Mouse (Mus musculus) heart, embryonic 13.5 days (tissue): ENCODE measurements at regions not wholly inside any gene's neighbourhood (a gene's known extent, or its start where the extent isn't known, plus 50 kb on each side); places are given as distances from the start of the nearest gene placed in this dataset.
A peak's percentile ranks its signal among the peaks of the same experiment; 100 is the strongest.

Source experiments
- ATAC-seq: fragments of 200-750 bp; cut with Nextera tagmentation; 2 replicates; pipeline ENCODE4 v1.8.0; 2017; ENCODE audit warnings: moderate TSS enrichment; ENCODE audit not compliant: insufficient number of reproducible peaks, low FRiP score, low TSS enrichment; ENCODE audit errors: extremely low read depth
- H3K27ac ChIP-seq: fragments of 300-500 bp; sonication (generic); replicated peaks from 2 replicates; pipeline ENCODE4 v1.5.1; 2015; ENCODE audit warnings: moderate library complexity, mild to moderate bottlenecking, inconsistent platforms
- H3K27me3 ChIP-seq: fragments of 300-500 bp; sonication (generic); replicated peaks from 2 replicates; pipeline ENCODE4 v1.6.1; 2015; ENCODE audit warnings: mild to moderate bottlenecking, inconsistent platforms
- H3K36me3 ChIP-seq: fragments of 300-500 bp; sonication (generic); 2 replicates; pipeline ENCODE4 v1.6.1; 2015; ENCODE audit warnings: mild to moderate bottlenecking, inconsistent platforms
- H3K4me1 ChIP-seq: fragments of 300-500 bp; sonication (generic); 2 replicates; pipeline ENCODE4 v1.6.1; 2015; ENCODE audit warnings: inconsistent platforms
- H3K4me2 ChIP-seq: fragments of 300-500 bp; sonication (generic); 2 replicates; pipeline ENCODE4 v1.6.1; 2015; ENCODE audit warnings: inconsistent platforms, mild to moderate bottlenecking, moderate library complexity
- H3K4me3 ChIP-seq: fragments of 300-500 bp; sonication (generic); 2 replicates; pipeline ENCODE4 v1.5.1; 2015; ENCODE audit warnings: moderate library complexity, mild to moderate bottlenecking, inconsistent platforms
- H3K9ac ChIP-seq: fragments of 300-500 bp; sonication (generic); 2 replicates; pipeline ENCODE4 v1.6.1; 2015; ENCODE audit warnings: inconsistent platforms, mild to moderate bottlenecking, moderate library complexity
- H3K9me3 ChIP-seq: fragments of 300-500 bp; sonication (generic); 2 replicates; pipeline ENCODE4 v1.6.1; 2016; ENCODE audit warnings: inconsistent platforms
- WGBS: fragments of 180-500 bp; shearing (Covaris S2); methylation state at CpG from one replicate; pipeline ENCODE4 v1.1.7; 2015; ENCODE audit warnings: mixed read lengths; 5-methylcytosine and 5-hydroxymethylcytosine counted together

- no peak overlapping the region for H3K27ac ChIP-seq
- WGBS, result 37% methylated on average over 5 of the region's 5 CpGs
- no peak for ATAC-seq
Measured at GRCm38 (mm10) chr6:51760372-51760771, 236.7 kb downstream of the Snx10 start.

GRCm38 (mm10) chr6:51761506-51761905 is 237.8 kb downstream of the Snx10 start:
- H3K4me1 ChIP-seq, result no peaks in the 10 kb centered on the region

More at GRCm38 (mm10) chr6:51760372-51760771, 236.7 kb downstream of the Snx10 start:
- Histone ChIP-seq H3K36me3 (no peaks in the 10 kb centered on the region), H3K27me3 (no peaks in the 10 kb centered on the region; the same call in 1 of the 2 replicates), H3K4me3 (no peak overlapping the region), H3K9ac (no peak overlapping the region), H3K4me1 (no peaks in the 10 kb centered on the region), H3K9me3 (no peaks in the 10 kb centered on the region), H3K4me2 (no peak overlapping the region)

DNA sequence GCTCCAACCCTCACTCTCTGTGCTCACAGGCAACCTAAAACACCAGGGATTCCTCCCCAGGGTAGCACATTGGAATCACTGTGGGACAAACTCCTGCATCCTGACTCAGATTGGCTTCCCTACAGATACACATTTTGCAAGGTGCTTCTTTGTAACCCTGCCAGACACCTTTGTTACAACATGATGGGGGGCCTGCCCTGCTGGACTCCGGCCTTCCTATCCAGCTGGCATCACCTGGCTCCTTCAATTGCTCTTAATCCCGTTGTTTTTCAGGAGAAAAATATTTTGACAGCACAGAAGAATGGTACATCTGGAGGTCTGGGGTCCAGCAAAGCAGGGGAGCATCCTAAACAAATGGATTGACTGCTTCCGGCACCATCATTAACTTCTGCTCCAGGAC is 242.8 kb downstream of the Snx10 start:
- Histone ChIP-seq H3K27ac (no peak overlapping the region), H3K4me2 (no peak overlapping the region), H3K4me1 (peaks cover 17% of the 10 kb centered on the region), H3K4me3 (no peak overlapping the region), H3K9ac (no peak overlapping the region), H3K27me3 (peaks cover 6% of the 10 kb centered on the region; the same call in 1 of the 2 replicates), H3K9me3 (no peaks in the 10 kb centered on the region), H3K36me3 (no peaks in the 10 kb centered on the region)
- no peak for ATAC-seq
- WGBS, result 47% methylated on average over 3 of the region's 3 CpGs

More at GRCm38 (mm10) chr6:51761506-51761905, 237.8 kb downstream of the Snx10 start:
- Histone ChIP-seq H3K27me3 (peaks cover 3% of the 10 kb centered on the region; the same call in 1 of the 2 replicates), H3K36me3 (no peaks in the 10 kb centered on the region), H3K9ac (no peak overlapping the region), H3K27ac (no peak overlapping the region), H3K9me3 (no peaks in the 10 kb centered on the region), H3K4me3 (no peak overlapping the region), H3K4me2 (no peak overlapping the region)
- 66% methylated on average over 5 of the region's 5 CpGs for WGBS
- ATAC-seq, result no peak

GRCm38 (mm10) chr6:51767582-51768341 is 244.1 kb downstream of the Snx10 start:
- peak; percentile 54 for ATAC-seq
- WGBS, result 12% methylated on average over 15 of the region's 15 CpGs

GRCm38 (mm10) chr6:51771001-51771400 is 241.3 kb downstream of the Skap2 start:
- Histone ChIP-seq H3K27me3 (peaks cover 6% of the 10 kb centered on the region; the same call in 1 of the 2 replicates), H3K4me3 (no peak overlapping the region), H3K36me3 (no peaks in the 10 kb centered on the region), H3K9me3 (no peaks in the 10 kb centered on the region), H3K9ac (no peak overlapping the region), H3K27ac (no peak overlapping the region), H3K4me2 (no peak overlapping the region), H3K4me1 (peaks cover 17% of the 10 kb centered on the region)
- ATAC-seq, result no peak
- WGBS, result 66% methylated on average over 9 of the region's 9 CpGs

More at GRCm38 (mm10) chr6:51767582-51768341, 244.1 kb downstream of the Snx10 start:
- Histone ChIP-seq H3K36me3 (no peaks in the 10 kb centered on the region), H3K27ac (peak overlapping the region; percentile 58), H3K9ac (peak overlapping the region; percentile 72), H3K4me2 (peak overlapping the region; percentile 67), H3K4me1 (peaks cover 17% of the 10 kb centered on the region), H3K9me3 (no peaks in the 10 kb centered on the region), H3K4me3 (peak overlapping the region; percentile 39), H3K27me3 (peaks cover 6% of the 10 kb centered on the region; the same call in 1 of the 2 replicates)

GRCm38 (mm10) chr6:51771424-51771823 is 240.9 kb downstream of the Skap2 start:
- no peak for ATAC-seq
- Histone ChIP-seq H3K36me3 (no peaks in the 10 kb centered on the region), H3K9ac (no peak overlapping the region), H3K27me3 (peaks cover 4% of the 10 kb centered on the region; the same call in 1 of the 2 replicates), H3K27ac (no peak overlapping the region), H3K4me3 (no peak overlapping the region), H3K4me1 (peaks cover 17% of the 10 kb centered on the region), H3K9me3 (no peaks in the 10 kb centered on the region), H3K4me2 (no peak overlapping the region)
- WGBS, result 60% methylated on average over 11 of the region's 11 CpGs

- Histone ChIP-seq H3K27me3 (no peaks in the 10 kb centered on the region), H3K4me2 (no peak overlapping the region), H3K27ac (no peak overlapping the region), H3K4me3 (no peak overlapping the region), H3K9ac (no peak overlapping the region), H3K9me3 (no peaks in the 10 kb centered on the region), H3K36me3 (no peaks in the 10 kb centered on the region), H3K4me1 (no peaks in the 10 kb centered on the region)
- 75% methylated on average over 3 of the region's 3 CpGs for WGBS
- ATAC-seq, result no peak
Measured at GRCm38 (mm10) chr6:51774771-51775170, 237.6 kb downstream of the Skap2 start.

- Histone ChIP-seq H3K4me2 (no peak overlapping the region), H3K4me1 (peaks cover 4% of the 10 kb centered on the region; the same call in 1 of the 2 replicates), H3K9me3 (no peaks in the 10 kb centered on the region), H3K9ac (no peak overlapping the region), H3K4me3 (no peak overlapping the region), H3K36me3 (no peaks in the 10 kb centered on the region), H3K27ac (no peak overlapping the region), H3K27me3 (no peaks in the 10 kb centered on the region)
- ATAC-seq, result no peak
- WGBS, result 20% methylated on average over 3 of the region's 3 CpGs
Measured at GRCm38 (mm10) chr6:51785615-51786014, 226.7 kb downstream of the Skap2 start.

DNA sequence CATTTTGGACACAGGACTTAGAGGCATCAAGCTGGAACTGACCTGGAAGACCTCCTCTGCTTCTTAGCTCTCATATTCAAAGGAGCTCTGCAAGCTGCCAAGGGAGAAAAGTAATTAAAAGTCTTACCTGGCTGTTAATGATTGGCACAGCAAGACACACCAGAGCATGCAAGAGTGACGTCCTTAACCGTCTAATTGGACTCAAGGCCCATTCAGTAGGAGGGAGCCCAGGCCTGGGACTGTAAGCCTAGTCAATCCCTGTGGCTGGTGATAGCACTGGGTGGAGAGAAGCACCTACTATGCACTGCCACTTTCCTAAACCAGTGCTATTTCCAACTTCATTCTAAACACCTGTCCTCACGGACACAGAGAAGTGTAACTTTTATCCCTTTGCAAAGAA is 225.5 kb downstream of the Skap2 start:
- Histone ChIP-seq H3K27ac (no peak overlapping the region), H3K4me1 (no peaks in the 10 kb centered on the region), H3K4me2 (no peak overlapping the region), H3K4me3 (no peak overlapping the region), H3K27me3 (no peaks in the 10 kb centered on the region; the same call in 1 of the 2 replicates), H3K9me3 (no peaks in the 10 kb centered on the region), H3K36me3 (no peaks in the 10 kb centered on the region), H3K9ac (no peak overlapping the region)
- no peak for ATAC-seq
- WGBS, result 75% methylated on average over 3 of the region's 3 CpGs

DNA sequence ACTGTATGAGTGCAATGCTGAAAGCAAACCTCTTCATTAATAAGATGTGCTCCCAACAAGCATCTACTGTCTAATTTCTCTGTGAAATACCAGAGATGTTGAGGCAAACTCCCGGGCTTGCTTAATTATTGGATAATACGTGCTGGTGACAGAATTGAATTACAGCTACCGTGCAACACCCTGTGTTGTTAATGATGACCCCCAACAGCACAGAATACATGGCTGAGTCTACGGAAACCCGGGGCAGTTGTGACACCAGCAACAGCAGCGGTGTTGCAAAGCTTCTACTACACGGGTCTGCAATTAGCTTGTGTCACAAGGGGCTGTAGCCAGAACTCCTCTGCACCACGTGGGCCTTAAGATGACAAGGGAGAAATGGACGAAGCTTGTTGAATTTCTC is 224.2 kb downstream of the Skap2 start:
- Histone ChIP-seq H3K36me3 (no peaks in the 10 kb centered on the region), H3K9ac (no peak overlapping the region), H3K27me3 (peaks cover 4% of the 10 kb centered on the region; the same call in 1 of the 2 replicates), H3K4me1 (no peaks in the 10 kb centered on the region), H3K27ac (no peak overlapping the region), H3K9me3 (no peaks in the 10 kb centered on the region), H3K4me3 (no peak overlapping the region), H3K4me2 (no peak overlapping the region)
- 82% methylated on average over 9 of the region's 9 CpGs for WGBS
- no peak for ATAC-seq

- no peak overlapping the region for H3K4me3 ChIP-seq
- H3K4me2 ChIP-seq, result no peak overlapping the region
- H3K9me3 ChIP-seq, result no peaks in the 10 kb centered on the region
- no peak for ATAC-seq
- H3K4me1 ChIP-seq, result no peaks in the 10 kb centered on the region
- no peak overlapping the region for H3K9ac ChIP-seq
- no peak overlapping the region for H3K27ac ChIP-seq
- H3K36me3 ChIP-seq, result no peaks in the 10 kb centered on the region
- WGBS, result 71% methylated on average over 5 of the region's 5 CpGs
- peaks cover 7% of the 10 kb centered on the region; the same call in 1 of the 2 replicates for H3K27me3 ChIP-seq
Measured at GRCm38 (mm10) chr6:51790293-51790692, 222.1 kb downstream of the Skap2 start.

DNA sequence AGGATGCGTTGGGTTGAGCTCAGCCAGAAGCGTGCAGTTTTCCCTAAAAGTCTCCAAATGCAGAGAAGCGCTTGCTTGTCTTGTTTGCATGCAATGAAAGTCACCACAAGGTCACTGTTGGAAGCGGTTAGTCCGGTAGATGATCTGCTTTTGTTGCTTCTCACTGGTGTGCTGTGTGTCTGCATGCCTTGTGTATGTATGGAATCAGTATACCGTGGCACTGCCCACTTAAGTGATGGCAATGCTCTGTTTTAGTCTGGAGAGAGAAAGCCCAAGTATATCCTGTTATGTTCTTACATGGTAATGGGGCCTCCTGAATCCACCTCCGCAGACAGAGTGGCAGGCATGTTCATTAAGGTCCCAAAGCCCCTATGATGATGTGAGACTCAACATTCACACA is 221.7 kb downstream of the Skap2 start:
- Histone ChIP-seq H3K27me3 (peaks cover 7% of the 10 kb centered on the region; the same call in 1 of the 2 replicates), H3K4me3 (no peak overlapping the region), H3K4me1 (no peaks in the 10 kb centered on the region), H3K36me3 (no peaks in the 10 kb centered on the region), H3K27ac (no peak overlapping the region), H3K9ac (no peak overlapping the region), H3K4me2 (no peak overlapping the region), H3K9me3 (no peaks in the 10 kb centered on the region)
- no peak for ATAC-seq
- 84% methylated on average over 7 of the region's 7 CpGs for WGBS
